ENCODE assay signal across 10 mouse cellular contexts in the genomic region with DNA sequence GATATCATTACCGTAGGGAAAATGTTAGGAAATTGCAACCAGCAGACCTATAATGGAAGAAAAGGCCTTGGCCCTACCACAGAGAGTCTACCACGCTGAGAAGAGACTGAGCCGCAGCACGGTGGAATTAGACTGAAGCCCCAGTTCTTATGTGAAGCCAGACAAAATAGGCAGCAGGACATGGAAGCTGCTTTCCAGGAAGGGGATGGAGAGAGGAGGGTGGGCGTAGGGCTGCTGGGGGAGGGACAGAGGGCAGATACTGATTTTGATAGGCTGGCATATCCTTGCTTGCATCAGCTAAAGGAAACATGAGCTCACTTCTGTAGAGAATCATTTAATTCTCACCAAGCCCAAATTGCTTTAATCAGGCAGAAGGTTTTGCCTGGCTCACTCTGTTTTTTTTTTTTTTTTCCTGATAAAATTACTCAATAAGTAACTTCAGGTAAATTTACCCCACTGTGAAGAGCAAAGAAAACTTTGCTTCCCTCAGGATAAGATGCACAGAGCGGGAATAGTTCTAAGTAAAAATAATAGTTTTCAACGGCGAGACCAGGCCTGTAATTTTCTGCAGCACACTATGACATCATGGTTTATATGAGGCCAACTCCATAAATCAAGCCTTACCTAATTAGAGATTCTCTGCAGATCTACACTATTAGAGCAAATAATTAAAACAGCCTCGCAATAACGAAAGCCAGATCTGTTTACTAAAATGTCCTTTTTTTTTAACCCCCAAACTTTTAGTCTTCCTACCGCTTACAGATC.
DNase-seq lines count a peak whose midpoint lies in the region; ATAC-seq and TF ChIP-seq lines count a peak whose summit lies in the region.
"Had no signal": no experiment of that assay in that cellular context is flagged by ENCODE, and none has a peak within 500 bp of the region (broad histone marks: within the 10 kb centered on the region; RNA-seq: fewer than 3 reads in every experiment).

No protein-coding gene starts in this region.

- no peaks in the 10 kb centered on the region for H3K9me3 ChIP-seq in heart, embryonic 13.5 days
- H3K9me3 ChIP-seq in heart, embryonic 12.5 days (replicated peaks) = no peaks in the 10 kb centered on the region
- H3K9me3 ChIP-seq in embryonic facial prominence, embryonic 13.5 days = no peaks in the 10 kb centered on the region
- no peaks in the 10 kb centered on the region for H3K9me3 ChIP-seq in intestine, postnatal 0 days (ENCODE audit: control insufficient read depth)

- no peak overlapping the region for H3K4me3 ChIP-seq in heart, embryonic 13.5 days
- H3K4me3 ChIP-seq in heart, embryonic 12.5 days = no peak overlapping the region
- no peak overlapping the region for H3K4me3 ChIP-seq in embryonic facial prominence, embryonic 13.5 days
- no peak overlapping the region for H3K4me3 ChIP-seq in intestine, postnatal 0 days (ENCODE audit: low read depth, low read length)

- no peak overlapping the region for H3K9ac ChIP-seq in heart, embryonic 13.5 days
- no peak overlapping the region for H3K9ac ChIP-seq in heart, embryonic 12.5 days
- H3K9ac ChIP-seq in embryonic facial prominence, embryonic 13.5 days = no peak overlapping the region
- no peak overlapping the region for H3K9ac ChIP-seq in intestine, postnatal 0 days (ENCODE audit: low read depth, low read length)

- no peaks in the 10 kb centered on the region for H3K27me3 ChIP-seq in heart, embryonic 13.5 days (replicated peaks)
- no peaks in the 10 kb centered on the region for H3K27me3 ChIP-seq in heart, embryonic 12.5 days (replicated peaks)
- H3K27me3 ChIP-seq in embryonic facial prominence, embryonic 13.5 days = no peaks in the 10 kb centered on the region
- no peaks in the 10 kb centered on the region for H3K27me3 ChIP-seq in intestine, postnatal 0 days (replicated peaks; ENCODE audit: control insufficient read depth, insufficient read depth, low read length)

- H3K36me3 ChIP-seq in heart, embryonic 13.5 days = no peaks in the 10 kb centered on the region
- no peaks in the 10 kb centered on the region for H3K36me3 ChIP-seq in heart, embryonic 12.5 days
- no peaks in the 10 kb centered on the region for H3K36me3 ChIP-seq in embryonic facial prominence, embryonic 13.5 days
- no peaks in the 10 kb centered on the region for H3K36me3 ChIP-seq in intestine, postnatal 0 days (ENCODE audit: control insufficient read depth, insufficient read depth)

- DNase-seq in 416B (ENCODE audit: low read depth) = peak; percentile 41
- DNase-seq in testis, postnatal 14 days (ENCODE audit: low spot score) = no peak
- no peak for DNase-seq in lung, postnatal 14 days
- DNase-seq: gastrocnemius, postnatal 25 days; lung, adult 2 months had no signal

- ATAC-seq in heart, embryonic 13.5 days (ENCODE audit: extremely low read depth, insufficient number of reproducible peaks, low FRiP score, low TSS enrichment) = no peak
- ATAC-seq in heart, embryonic 12.5 days (ENCODE audit: insufficient number of reproducible peaks, low FRiP score) = no peak
- no peak for ATAC-seq in embryonic facial prominence, embryonic 13.5 days (ENCODE audit: insufficient number of reproducible peaks, insufficient read depth, low FRiP score, low TSS enrichment, low read depth)
- ATAC-seq in intestine, postnatal 0 days = no peak
- ATAC-seq in megakaryocyte-erythroid progenitor cell, adult 5-6 weeks (replicated peaks; ENCODE audit: low FRiP score, low TSS enrichment, poor library complexity, severe bottlenecking) = no peak

- H3K27ac ChIP-seq in heart, embryonic 13.5 days (replicated peaks) = peak overlapping the region; percentile 53
- H3K27ac ChIP-seq in heart, embryonic 12.5 days (ENCODE audit: poor library complexity, severe bottlenecking) = no peak overlapping the region
- H3K27ac ChIP-seq in embryonic facial prominence, embryonic 13.5 days = peak overlapping the region; percentile 74
- H3K27ac ChIP-seq in intestine, postnatal 0 days (ENCODE audit: low read depth, low read length) = peak overlapping the region; percentile 21; the same call in 1 of the 2 replicates

- 74% methylated on average over 11 of the region's 11 CpGs for WGBS in heart, embryonic 13.5 days
- WGBS in heart, embryonic 12.5 days = 80% methylated on average over 11 of the region's 11 CpGs
- WGBS in embryonic facial prominence, embryonic 13.5 days = 26% methylated on average over 11 of the region's 11 CpGs
- 67% methylated on average over 11 of the region's 11 CpGs for WGBS in intestine, postnatal 0 days

- no peak overlapping the region for H3K4me2 ChIP-seq in heart, embryonic 13.5 days
- no peak overlapping the region for H3K4me2 ChIP-seq in heart, embryonic 12.5 days
- peak overlapping the region; percentile 0; the same call in 1 of the 2 replicates for H3K4me2 ChIP-seq in embryonic facial prominence, embryonic 13.5 days
- no peak overlapping the region for H3K4me2 ChIP-seq in intestine, postnatal 0 days (replicated peaks; ENCODE audit: low read depth)

- no peak for TF ChIP-seq CTCF in intestine, postnatal 0 days (IDR thresholded peaks at IDR 0.05; ENCODE audit: low read depth)

- H3K4me1 ChIP-seq in heart, embryonic 13.5 days = peaks cover 17% of the 10 kb centered on the region
- H3K4me1 ChIP-seq in heart, embryonic 12.5 days (replicated peaks) = peaks cover 11% of the 10 kb centered on the region; the same call in 1 of the 2 replicates
- peaks cover 26% of the 10 kb centered on the region for H3K4me1 ChIP-seq in embryonic facial prominence, embryonic 13.5 days
- H3K4me1 ChIP-seq in intestine, postnatal 0 days (replicated peaks; ENCODE audit: control insufficient read depth, insufficient read depth, low read length) = no peaks in the 10 kb centered on the region
